Mouse (Mus musculus): Measurements from ENCODE around the gene 4930583I09Rik.
A peak's percentile ranks its signal among the peaks of the same experiment; 100 is the strongest.

The 4930583I09Rik gene

DNA sequence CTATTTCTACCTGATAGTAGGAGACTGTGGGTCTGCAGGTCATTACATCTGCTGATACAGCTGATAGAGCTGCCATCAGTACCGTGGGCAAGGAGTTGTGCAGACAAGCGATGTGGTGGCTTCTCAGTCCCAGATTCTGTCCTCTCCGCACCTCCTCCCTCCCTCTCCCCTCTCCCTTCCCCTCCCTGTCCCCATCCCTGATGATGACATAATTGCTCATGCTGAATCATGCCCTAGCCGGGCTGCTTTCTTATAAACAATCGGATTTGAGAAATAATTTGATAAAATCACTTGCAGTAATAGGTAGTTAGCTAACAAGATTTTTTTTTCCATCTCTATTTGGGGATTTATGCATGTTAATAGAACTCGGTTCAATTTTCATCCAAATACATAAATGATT is at the start of gene 4930583I09Rik:
Gene 4930583I09Rik, minus strand, starts transcription at position 144 of the 400 bp plus-strand sequence.
- no peak for DNase-seq

DNA sequence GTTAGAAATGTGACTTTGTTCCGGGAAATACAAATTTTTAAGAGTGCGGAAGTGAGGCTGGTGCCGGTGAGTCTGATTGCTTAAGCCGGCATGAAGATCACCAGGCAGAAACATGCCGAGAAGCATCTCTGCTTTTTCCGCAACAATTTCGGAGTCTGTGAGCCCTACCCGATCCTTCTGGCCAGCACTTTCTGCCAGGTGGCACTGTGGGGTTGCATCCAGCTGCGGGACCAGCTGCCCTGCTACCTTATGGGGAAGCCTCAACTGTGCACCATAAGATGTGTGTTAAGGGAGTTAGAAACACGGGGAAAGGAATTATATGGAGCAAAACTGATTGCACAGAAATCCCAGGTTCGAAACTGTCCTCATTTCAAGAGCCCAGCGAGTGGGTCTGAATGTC is 40.2 kb upstream of the 4930583I09Rik start:
- no peak for DNase-seq

DNA sequence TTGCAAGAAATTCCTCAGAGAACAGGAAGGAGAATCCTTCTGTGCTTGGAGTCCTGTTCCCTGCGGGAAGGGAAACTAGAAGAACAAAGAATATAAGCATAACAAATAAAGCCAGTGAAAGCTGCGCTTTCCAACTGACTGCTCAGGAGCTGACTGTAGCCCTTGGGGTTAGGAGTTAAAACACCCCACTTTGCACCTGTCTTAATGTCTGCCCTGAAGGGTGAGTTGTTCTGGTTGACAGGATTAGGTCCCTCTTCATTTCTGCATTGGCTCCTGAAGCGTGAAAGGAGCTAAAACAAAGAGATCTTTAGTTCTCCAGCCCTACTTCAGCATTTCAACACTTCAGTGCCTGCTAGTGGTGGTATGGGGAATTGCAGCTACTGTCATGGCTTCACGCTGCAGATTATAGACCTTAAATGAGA is 37.8 kb upstream of the 4930583I09Rik start:
- DNase-seq: no peak

DNA sequence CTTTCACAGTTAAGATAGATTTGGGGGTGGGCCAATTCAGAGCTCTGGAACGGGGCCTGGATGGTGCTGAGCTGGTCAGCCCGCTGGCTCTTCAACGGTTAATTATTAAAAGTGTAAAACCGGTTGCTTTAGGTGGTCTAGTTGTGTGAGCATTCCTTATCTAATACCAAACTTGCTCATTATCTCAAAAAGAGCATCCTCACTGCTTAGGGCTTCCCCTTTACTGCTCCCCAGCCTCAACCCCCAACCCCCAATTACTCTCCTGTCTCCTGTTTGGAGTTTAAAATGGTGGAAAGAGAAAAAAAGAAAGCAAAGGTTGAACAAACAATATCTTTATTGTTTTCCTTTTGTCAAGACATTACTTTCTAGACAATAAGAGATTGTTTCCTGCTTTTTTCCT is 27.9 kb upstream of the 4930583I09Rik start:
- no peak for DNase-seq

DNA sequence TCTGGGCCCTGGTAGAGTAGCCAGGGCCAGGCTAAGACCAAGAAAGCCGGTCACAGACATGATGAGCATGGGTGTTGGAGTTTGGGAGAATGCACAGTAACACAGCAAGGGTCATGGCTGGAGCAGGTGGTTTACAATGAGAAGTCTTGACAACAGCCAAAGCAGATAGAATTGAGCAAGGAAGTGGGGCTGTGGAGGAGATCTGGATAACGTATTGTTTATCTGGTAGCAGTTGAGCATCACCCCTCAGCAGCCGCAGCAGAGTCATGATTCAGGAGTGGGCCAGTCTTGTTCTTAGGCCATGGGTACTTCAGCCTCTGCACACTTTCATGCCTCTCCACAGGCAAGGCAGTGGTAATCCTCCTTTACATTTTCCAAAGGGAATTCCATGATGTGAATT is 25.1 kb upstream of the 4930583I09Rik start:
- DNase-seq: no peak

DNA sequence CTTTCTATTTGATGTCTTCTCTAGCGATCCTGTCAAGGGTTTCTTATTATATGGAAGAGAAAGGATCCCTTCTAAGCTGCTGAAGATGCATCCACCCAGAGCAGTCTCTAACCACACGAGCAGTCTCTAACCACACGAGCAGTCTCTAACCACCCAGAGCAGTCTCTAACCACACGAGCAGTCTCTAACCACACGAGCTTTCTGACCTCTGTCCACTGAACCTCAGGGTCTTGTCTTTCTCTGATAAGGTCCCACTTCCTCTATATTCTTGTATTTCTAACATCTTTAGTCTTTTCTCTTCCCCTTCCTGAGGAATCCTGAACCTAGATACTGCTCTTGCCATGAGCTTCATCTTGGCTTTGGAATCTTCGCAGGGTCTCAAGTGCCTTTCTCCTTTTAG is 23.0 kb upstream of the 4930583I09Rik start:
- DNase-seq: no peak

DNA sequence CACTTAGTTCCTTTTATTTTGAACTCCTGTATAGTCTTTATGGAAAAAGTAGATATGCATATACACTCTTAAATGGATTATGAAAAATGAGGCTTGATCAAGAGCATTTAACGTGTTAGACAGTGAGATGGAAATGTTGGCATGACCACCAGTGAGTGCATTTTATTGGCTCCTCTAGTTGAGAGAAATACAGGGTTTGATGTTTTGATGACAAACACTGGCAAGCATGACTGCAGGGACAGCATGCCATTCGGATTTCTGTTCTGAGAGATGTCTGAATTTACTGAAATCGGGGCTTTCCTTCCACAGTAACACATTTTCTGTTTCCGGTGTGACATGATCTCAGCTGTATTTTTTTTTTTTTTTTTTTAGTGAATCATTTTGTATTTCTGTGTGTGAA is 12.2 kb upstream of the 4930583I09Rik start:
- DNase-seq: no peak

DNA sequence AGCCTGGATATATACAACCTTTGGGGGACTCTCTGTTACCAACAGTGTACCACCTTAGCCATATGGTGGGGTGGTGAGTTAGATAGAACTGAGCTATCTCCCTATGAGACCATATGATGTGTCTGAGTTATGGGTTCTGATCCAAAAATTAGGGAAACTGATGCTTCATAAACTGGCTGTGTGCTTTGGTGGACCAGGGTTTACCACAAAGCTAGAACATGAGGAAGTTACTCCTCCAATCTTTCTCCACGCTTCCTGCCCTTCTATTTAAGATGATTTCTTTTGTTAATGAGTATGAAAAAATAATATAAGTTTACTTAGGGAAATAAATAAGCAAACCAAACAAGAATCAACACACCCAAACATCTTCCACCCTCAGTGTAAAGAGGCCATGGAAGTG is 10.8 kb upstream of the 4930583I09Rik start:
- no peak for DNase-seq

DNA sequence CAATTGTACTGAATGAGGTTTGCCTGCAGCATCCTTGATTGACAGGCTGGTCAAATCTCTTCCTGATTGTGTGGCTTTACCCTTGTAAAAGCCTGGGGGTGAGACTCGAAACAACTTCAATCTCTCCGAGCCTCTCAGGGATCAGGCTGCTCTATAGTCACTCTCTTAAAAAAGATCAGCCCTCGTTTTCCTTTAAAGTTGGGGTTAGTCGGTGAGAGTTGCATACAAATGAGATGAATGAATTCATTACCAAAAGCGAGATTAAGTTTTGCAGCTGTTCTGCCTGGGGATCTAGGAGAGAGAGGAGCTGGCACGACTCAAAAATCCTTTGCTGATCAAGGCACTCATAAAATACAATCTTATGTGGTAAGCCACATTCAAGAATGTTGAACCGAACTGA is 1.0 kb upstream of the 4930583I09Rik start:
- no peak for DNase-seq

DNA sequence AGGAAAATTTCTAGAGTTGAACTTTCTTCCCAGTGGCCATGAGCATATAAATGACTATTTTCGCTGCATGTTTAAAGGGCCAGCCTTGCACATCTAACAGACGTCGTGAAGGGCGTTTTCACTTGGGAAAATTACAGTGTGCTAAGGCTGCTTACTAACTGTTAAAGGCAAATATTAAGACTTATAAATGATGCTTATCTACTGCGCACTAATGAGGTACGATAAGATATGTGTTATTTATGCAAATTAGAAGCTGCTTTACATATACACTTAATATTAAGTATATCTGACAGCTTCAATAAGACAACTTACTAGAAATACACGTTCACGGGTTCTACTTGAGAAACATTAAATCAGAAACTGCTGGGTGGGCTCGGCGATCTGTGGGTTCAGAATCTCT is 481 bp upstream of the 4930583I09Rik start:
- DNase-seq: no peak

DNA sequence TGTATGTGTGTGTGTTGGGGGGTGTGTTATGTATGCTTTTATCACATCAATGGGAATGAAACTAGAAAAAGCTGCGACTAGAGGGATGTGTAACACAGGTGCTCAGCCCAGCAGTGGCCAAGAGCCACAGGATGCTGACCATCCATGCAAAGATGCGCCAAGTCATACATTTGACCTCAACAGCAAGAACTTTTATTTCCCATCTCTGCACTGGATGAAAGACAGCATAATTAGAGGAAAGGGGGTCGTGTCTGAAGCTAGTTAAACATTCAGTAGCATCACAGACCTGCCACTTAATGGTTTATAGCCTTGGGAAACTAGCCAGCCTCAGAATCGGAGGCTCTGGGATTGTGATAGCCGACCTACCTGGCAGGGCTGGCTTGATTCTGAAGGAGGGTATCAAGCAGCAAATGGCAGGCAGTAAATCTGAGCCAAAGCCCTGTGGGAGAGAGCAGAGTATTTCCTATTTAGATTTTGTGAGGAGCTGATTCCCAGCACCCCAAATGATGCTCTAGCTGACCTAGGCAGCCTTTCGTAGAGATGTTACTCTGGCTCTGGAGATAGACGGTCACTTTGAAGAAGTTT is 1.9 kb downstream of the 4930583I09Rik start:
- peak; percentile 42 for DNase-seq

DNA sequence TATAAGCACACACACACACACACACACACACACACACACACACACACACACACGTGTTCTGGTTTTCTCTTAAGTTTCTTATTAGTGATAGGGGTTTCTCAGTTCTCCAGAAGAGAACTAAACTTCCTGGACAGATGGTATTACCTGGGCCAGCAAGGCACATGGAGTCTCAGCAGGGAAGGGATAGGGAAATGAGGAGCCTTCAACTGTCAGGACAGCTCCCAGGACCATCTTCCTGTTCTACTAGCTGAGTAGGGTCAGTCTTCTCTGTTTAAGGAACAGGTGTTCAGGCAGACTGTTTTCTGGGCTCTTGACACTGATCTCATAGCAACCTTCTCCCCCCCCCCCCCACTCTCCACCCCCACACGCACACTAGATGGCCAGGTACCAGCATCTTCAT is 2.8 kb downstream of the 4930583I09Rik start:
- DNase-seq: peak; percentile 50

DNA sequence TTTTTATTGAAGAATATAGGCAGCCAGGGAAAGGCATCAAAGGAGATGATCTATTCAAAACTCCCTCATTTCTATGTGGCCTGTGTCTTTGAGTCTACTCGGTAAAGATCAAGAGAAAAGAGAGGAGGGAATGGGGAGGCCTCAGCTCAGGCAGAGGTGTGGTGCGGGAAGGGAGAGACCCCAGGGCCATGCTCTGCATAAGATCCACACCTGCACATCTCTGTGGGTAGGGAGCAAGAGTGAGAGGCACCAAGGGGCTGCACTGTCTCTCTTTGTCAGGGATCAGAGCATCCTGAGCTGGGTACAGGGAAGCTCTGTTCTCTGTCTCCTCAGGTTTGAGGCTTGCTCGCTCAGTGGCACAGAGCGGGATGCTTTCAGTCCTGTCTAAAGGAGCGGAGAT is 8.4 kb downstream of the 4930583I09Rik start:
- no peak for DNase-seq

DNA sequence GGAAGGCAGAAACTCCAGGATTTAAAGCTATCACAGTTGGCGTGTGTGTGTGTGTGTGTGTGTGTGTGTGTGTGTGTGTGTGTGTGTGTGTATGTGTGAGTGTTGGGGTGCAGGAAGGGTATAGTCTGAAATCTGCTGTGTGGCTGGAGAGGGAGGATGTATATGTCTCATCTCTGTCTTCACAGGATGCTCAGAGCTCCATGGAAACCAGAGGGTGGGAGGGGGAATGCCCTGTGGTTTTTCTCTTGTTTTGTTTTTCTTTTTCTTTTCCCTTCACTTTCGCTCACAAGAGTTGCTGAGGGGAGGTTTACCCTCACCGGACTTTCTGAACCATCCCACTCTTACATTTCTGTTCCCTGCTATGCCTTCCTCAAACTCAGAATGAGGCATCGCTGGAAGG is 9.0 kb downstream of the 4930583I09Rik start:
- no peak for DNase-seq

DNA sequence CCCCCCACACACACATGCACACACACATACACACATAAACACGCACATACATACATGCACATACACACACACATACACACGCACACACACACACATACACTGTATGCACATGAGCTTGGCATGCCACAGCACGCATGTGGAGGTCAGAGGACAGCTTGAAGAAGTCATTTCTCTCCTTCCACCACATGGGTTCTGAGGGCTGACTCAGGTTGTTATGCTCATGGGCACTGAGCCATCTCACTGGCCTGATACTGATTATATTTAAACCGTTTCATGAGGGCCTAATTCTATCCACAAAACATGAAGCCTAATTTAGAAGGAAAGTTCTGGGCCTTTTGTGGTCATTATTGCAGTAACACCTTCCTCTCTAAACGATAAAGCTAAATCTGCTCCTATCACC is 13.3 kb downstream of the 4930583I09Rik start:
- no peak for DNase-seq

DNA sequence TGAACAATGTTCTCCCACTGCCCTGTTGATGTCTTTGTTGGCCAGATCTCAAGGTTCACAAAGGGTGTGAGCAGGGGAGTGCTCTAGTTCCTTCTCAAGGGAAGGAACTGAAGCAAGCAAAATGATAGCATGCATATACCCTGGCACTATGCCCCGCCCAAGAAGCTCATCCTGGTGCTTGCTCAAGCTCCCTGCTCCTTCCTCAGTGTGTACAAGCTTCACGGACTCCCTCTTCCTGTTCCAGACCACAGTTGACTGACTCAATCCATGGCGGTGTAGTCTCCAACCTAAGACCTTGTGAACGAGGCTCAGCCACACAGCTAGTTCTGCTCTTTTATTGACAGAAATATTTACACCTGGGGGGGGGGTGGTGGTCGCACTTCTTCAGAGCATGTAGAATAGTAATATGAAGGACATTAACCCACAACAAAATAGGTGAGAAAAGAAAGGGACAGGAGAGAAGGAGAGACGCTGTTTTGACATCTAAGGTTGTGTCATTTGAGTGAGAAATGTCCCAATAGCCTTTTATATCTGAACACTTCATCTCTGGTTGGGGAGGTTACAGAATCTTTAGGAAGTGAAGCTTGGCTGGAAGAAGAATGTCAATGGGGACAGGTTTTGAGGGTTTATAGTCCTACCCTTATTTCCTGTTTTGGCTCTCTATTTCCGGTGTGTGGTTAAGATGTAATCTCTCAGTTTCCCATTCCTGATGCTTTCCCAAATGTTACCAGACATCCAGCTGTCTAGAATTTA is 14.9 kb downstream of the 4930583I09Rik start:
- no peak for DNase-seq

DNA sequence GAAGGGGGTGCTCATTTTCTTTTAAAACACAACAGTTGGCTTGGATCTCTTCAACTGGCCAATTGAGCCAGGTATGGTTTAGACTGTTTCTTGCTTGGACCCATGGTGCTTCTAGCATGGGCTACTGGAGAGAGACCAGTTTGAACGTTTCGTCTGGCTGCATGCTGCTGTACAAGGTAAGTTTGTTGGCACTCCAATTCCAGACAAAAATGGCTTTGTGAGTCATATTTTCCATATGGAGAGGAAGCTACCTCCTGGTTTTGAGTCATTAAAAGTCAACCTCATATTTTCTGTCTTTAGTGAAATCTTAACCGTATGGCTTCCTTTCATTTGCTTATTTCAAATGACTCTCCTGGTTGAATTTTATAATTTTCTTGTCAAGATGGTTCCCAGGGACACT is 19.6 kb downstream of the 4930583I09Rik start:
- DNase-seq: no peak

DNA sequence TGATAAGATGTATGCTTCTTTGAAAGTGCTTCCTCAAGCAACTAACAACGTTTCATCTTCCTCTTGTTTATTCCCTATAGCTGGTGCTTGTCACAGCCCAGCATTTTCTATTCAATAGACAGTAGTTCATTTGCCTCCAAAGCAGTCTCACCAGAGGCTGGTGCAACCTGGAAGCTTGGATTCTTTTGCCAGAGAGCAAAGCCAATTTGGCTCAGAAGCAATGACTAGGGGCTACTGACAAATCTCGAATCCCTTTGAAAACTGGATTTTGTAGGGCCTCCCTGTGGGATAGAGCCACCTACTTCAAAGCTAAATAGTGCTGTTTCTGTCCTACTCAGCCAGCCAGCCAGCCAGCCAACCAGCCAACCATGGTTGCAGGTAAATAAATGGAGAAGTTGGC is 20.1 kb downstream of the 4930583I09Rik start:
- DNase-seq: no peak

DNA sequence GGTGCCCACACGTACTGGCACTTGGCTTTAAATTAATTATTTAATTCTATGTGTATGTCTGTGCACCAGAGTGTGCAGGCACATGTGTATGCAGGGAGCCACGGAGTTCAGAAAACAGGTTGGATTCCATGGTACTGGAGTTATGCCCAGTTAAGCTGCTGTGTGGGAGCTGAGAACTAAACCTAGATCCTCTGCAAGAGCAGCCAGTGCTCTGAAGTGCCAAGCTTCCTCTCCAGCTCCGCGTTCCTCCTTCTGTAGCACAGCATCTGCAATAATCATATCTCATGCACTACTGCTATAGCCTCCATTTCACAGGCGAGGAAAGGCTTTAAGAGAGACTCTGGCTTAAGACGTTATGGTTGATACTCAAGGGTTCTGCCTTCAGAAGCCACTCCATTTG is 22.3 kb downstream of the 4930583I09Rik start:
- DNase-seq: no peak

DNA sequence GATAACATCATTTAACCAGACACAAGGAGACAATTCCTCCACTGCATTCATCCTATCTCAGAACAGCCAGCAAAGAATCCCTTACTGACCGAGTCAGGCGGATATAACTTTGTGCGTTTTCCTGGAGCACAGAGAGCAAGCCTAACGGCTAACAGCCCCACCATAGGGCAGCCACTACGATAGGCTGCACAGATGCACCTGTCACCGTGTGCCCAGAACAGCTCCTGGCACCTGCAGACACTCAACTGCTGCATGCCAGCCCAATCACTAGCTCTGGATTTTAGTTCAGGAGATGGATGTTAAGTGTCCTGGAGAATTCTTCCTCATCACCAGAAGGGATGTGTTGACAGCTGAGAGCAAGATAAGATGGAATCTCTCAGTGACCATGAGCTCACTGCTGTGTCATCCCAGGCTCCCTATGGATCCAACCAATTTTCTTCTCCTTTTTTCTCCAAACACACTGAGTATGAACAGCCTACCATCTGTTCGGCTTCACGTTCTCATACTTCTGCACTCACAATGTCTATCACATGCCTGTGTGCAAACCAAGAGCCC is 29.8 kb downstream of the 4930583I09Rik start:
- no peak for DNase-seq

DNA sequence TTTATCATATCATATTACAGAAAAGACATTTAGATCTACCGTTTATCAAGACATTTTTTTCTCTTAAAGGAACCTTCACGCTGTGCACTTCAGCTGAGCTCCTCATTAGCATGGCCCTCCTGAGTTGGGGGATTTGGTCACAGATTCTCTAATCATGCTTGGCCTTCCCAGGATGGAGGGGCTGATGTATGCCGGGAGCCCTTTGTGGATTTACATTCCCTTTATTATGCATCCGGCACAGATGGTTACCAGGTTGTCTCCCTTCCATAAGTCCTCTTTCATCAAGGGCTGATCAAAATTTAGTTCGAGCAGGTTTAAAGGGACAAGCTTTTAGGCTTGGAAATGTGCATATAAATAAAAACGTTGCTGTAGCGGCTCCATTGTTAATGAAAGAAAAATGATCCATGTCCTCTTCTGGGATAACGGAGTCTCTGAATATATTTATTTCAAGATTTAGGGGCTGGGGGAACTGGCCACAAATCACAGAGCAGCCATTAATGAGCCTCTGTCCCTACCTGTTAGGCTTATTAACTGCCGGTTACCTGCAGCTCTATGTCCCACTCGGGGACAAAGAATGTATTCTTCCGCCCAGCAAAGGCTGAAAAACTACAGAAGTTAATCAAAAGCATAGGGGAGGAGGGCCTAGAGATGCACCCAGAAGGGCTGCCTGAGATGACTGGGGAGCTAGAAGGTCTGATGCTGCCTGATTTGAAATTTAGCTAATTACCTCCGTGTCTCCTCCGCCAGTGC is 31.3 kb downstream of the 4930583I09Rik start:
- DNase-seq: no peak

DNA sequence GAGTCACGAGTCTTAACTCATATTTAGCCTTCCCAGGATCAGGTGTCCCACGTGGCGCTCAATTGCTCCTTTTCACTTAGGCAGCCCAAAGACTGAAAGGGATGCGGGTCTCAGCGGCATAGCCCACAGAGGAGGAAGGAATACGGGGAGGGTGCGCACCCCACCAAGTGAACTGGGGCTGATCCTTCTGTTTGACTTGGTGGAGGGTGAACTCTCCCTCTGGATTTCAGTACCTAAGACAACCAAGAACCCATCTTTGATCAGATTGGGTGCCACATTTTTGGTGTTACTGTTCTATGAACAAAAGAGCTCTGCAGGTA is 33.0 kb downstream of the 4930583I09Rik start:
- DNase-seq: no peak

DNA sequence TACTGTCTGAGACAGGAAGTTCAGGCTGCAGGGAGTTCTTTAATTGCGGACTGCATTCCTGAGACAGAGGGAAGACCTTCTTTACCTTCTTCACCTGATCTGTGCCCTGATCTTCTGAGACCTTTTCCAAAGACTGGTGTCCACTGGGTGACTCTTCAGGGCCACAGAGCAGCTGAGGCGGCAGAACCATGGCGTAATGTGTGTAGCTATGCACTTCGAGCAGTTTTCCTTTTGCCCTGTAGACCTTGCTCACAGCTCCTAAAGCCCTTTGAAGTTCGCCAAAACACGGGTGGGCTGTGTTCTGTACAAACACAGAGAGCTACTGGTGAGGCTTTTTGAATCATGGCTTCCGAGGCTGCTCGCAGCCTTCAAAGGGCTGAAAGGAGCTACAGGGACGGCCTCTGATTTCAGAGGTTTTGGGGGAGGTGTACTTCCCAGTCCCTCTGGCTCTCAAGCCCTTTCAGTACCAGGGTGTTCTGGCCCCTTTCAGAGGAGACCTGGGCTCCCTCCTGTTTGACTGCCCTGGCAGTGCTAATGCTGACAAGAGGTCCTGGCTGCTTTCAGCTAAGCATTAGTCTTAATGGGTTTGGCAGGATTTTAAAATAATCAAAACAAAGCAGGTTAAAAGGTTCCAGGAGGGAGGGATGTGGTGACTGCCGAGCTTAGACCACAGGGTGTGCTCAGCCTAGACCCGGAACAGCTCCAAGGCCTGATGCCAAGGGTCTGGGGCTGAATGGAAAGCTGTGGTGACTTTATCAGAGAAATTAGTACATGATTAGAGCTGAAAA is 33.5 kb downstream of the 4930583I09Rik start:
- DNase-seq: no peak
